Mouse (Mus musculus) testis, adult 2 months (tissue): ENCODE data around the gene Zfp382.

Experiments
- CTCF ChIP-seq: fragments of 200-500 bp; IDR thresholded peaks from 2 replicates; pipeline ENCODE4 v1.5.1; 2012; ENCODE audit warnings: low read depth, mild to moderate bottlenecking, inconsistent platforms, low read length, moderate library complexity; ENCODE audit not compliant: control insufficient read depth, insufficient read depth, insufficient replicate concordance
- POLR2A ChIP-seq: fragments of 200-500 bp; IDR thresholded peaks from 2 replicates; pipeline ENCODE4 v1.6.1; 2012; ENCODE audit warnings: low read depth, mild to moderate bottlenecking, inconsistent platforms, low read length, moderate library complexity; ENCODE audit not compliant: control insufficient read depth

GRCm38 (mm10) chr7:30121308-30122187 is at the start of gene Zfp382:
- TF ChIP-seq POLR2A (peak; percentile 93; the same call in 1 of the 2 replicates), CTCF (no peak)
